Mouse (Mus musculus) fat pad, adult 2 months (tissue): Measurements from ENCODE around the gene Npas2.

Experiments used
- DNase-seq: peaks from one replicate; pipeline ENCODE4 v3.0.0-alpha.2; 2011; ENCODE audit warnings: low read depth, low spot score; ENCODE audit errors: extremely low read depth

Gene Npas2

DNA sequence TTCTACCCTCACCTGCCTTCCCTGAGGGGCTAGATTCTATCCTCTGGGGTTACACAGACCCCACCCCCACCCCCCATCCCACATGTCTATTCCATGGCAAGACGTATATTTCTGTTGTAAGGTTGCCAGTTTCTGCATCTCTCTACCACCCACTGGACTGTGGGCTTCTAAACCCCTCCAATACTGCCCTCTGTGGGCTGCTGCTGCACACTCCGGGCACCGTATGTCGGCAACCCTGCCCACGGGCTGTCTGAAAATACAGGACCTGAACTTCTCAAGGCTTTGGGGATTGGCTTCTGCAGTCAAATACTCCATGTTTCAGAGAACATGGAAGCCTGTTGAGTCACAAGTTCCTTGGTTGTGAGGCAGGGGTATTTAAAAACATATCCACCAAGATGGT lies 17.4 kb downstream of the Npas2 start:
- no peak for DNase-seq

DNA sequence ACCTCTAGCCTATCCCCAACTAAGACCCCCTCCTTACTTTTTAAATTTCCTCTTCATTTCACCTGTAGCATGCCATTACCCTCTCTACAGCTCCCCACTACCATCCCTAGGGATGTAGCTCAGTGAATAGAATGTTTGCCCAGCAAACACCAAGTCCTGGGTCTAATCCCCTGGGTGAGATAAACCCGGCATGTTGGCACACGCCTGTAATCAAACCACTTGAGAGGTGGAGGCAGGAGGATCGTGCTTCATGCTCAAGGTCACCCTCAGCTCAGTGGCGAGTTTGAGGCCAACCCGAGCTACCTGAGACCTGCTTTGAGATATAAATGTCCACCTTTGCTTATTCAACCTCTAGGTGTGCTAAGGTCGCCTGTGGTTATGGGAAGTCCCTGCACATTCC lies 19.5 kb downstream of the Npas2 start:
- DNase-seq: no peak

DNA sequence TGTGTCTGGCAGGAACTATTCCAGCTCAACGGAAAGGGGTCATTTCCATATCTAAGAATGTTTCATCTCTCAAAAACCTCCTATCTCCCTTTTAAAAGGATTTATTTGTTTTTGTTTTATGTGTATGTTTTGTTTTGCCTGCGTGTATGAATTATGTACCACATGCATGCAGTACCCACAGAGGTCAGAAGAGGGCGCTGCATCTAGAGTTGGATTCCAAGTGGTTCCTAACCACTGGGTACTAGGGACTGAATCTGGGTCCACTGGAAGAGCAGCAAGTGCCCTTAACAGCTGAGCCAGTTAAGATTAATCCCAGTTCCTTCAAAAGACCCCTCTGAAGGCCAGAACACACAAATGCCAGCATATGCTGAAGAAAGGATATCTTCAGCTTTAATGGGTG lies 24.1 kb downstream of the Npas2 start:
- DNase-seq: no peak

DNA sequence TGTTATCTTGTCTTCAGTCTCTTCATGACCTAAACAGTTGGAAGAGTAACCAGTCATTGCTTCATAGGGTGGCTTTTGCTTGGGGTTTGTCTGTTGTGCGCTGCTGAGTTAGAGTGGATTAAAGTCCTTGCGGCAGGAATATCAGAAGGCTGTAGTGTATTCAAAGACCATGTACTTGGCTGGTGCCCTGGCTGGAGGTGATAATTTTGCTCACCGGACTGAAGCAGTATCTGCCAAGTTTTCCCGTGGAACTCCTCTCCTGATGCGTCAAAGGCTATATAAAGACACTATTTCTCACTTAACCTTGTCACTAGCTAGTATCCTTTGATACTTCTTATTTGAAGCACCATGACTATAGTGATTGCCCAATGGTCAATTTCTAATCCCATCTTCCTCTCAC lies 34.9 kb downstream of the Npas2 start:
- no peak for DNase-seq

DNA sequence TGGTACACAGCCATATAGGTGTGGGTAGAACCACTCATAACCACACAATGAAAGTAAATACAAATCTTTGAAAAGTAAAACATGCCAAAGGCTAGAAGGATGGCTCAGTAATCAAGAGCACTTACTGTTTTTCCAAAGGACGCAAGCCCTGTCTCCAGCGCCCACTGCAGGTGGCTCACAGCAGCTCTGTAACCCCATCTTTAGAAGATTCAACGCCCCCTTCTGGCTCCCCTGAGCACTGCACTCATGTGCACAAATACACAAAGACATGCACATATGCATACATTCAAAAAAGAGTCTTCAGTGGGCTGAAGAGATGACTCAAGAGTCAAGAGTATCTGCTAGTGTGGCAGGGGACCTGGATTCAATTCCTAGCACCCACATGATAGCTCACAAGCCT lies 36.5 kb downstream of the Npas2 start:
- no peak for DNase-seq

DNA sequence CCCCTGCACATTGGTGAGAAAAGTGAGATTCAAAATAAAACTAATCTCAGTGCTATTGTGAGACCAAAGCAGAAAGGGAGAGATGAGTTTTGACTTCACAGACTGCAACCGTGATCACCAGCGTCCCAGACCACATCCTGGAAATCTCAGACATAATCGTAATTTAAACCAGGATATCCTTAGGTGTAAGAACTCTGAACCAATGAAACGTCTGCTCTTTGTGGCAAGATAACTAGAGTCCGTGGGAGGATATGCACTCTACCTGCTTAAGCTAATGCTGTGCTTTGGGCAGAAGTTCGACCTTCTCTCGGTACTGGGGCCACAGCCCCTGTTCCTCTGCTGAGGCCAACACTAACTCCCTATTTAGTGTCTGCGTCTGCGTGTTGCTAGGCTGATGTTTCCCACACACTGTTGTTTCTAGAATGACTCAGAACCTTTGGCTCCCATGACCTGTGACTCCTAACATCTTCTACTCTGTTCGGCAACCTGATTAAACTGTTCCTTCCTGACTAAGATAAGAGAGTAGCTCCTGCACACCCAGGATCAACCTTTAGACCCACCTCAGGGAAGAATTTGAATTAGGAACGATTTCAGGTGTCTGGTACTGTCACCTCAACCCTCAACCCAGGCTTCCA lies 41.4 kb downstream of the Npas2 start:
- no peak for DNase-seq

DNA sequence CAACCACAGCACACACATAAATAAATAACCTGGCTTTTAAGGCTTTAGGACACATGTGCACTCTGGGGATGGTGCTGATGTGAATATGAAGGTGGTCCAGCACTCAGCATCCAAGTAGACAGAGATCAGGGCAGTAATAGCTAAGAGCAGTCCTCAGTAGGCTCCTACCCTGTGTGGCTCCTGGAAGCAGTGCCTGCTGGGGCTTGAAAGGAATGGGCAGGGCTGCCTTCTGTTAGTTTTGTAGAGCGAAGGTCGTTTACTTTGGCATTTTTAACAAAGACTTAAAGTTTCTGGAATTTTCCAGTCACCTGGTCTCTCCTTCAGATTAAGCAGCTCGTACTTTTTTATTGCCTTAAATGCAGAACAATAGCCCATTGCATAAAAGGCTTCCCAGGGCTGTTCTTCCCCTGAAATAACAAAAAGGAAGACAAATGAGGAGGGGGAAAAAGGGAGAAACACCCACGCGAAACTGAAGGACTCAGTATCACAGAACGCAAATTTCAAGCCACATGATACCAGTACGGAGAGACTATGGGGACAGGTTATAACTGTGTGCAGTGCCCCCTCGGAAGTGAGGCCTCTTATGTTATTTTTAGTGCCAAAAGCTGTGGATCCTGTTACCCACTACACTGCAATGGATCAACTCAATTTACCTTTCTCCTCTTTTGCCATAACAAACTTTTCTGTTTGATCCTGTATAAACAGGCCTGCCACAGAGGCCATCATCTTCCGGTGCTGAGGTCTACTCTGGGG lies 44.1 kb downstream of the Npas2 start:
- peak; percentile 25 for DNase-seq

DNA sequence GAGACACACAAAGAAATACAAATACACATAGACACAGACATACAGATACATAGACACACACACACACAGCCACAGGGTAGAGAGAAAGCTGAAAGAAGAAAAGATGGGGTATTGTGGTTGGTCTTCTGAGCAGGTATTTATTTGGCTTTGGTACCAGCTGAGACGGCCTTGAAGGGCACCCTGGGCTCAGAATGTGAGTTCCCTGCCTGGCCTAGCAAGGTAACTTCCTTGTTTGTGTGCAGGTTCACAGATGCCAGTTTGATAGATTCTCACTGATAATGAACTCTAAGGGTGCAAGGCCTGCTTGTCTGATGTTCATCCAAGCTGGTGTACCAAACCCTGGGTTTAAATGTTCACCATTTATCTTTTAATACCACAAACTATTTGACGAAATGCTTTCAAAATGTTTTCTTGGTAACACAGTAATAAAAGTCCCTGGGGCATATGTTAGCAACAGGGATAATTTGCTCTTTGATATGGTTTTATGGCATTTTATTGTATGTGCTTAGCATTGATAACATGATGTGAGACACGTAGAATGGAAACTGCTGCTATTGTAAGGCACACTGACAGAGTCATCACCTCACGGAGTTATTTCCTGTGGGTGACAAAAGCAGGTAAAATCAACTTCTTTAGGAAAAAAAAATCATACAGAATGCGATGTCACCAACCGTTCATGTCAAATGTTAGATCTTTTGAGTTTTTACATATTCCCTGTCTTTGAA lies 47.5 kb downstream of the Npas2 start:
- DNase-seq: no peak

DNA sequence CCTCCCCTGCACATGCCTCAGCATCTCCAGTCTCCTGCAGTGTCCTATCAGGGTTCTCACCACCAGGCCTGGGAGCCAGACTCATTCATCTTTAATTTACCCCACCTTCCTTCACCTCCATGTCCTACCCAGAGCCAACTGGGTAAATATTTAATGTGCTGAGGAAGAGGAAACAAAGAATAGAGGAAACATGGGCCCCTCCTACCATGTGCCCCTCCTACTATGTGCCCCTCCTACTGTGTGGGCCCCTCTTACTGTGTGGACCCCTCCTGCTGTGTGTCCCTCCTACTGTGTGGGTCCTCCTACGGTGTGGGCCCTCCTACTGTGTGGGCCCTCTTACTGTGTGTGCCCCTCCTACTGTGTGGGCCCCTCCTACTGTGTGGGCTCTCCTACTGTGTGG lies 51.2 kb downstream of the Npas2 start:
- DNase-seq: no peak

DNA sequence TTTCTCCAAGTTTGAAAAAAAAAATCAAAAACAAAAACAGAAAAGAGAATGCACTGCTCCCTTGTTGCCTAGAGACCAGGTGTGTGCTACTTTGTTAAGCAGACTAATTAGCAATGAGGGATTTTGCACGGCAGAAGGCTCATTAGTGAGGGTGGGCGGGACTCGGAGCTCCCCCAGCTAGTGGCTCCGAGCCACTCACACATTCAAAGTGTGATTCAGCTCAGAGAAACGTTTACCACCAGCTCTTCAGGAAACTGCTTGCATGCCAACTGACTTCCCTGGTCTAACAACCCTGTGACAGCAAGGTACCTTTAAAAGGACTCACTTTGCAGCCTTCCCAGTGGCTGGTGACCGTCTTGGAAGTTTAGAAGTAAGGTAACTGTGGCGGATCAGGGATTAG lies 58.1 kb downstream of the Npas2 start:
- DNase-seq: no peak

DNA sequence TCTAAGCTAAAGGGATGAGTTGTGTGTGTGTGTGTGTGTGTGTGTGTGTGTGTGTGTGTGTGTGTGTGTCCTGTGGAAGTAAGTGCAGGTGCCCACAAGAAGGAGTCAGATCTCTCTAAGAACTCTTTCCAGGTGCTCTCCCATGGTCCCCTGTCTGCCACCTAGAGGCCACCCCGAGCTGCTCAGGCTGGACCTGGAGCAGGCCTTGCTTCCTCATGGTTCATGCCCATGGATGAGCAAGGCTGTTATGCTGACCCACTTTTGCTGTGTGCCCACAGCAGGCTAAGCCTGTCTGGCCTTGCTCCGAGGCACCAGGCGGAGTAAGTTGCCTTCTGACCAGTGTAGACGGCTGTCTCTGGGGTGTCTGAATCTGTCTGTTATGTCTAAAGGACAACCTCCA lies 60.2 kb downstream of the Npas2 start:
- DNase-seq: no peak

DNA sequence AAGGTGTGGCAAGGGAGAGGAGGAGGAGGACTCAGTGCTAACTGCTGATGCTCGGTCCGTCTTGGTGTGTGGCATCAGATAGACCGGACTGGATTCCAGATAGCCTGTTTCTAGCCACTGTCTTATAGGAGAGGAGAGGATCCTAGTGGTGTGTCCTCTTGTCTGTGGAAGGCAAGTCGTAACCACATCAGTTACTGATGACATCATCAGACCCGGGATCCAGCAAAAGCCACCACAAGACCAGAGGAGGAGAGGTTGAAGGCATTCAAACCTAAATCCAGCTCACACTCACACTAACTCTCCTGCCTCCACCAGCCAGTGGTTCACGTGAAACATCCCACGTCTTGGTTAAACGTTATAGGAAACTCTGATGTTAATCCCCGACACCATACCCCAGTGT lies 62.5 kb downstream of the Npas2 start:
- DNase-seq: no peak

DNA sequence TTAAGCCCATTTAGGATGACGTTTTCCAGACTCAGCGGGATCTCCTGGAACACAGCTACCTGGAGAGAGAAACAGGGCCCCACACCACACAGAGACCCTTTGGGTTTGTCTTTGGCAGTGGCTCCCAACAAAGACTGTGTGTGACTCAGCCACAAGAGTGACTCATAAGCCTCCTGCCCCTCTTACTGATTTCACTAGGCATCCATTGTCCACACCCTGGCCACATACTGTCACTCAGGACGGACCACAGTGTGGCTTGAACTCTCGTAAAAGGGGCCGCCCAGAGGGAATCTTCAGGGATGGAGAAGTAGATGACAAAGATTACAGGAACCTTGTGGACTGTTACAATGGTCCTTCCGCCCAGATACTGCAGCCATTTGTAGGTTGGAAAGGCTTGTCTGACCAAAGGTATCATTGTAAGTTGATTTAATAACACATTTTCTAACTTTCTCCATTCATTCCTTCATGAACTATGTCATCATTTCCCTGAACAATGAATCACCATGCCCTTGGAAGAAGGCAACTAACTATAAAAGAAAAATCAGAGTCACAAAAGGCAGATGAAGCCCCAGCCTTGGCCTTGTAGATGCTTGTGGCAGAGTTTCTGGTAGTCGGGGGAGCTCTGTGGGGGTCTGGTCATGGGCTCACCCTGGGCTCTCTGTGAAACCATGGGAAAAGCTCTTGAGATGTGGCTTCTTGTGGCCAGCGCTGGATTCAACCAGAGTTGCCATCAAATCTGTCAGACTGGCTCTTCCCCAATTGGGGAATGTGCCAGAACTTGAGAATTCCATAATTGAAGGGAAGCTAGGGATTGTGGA lies 63.2 kb downstream of the Npas2 start:
- DNase-seq: no peak

DNA sequence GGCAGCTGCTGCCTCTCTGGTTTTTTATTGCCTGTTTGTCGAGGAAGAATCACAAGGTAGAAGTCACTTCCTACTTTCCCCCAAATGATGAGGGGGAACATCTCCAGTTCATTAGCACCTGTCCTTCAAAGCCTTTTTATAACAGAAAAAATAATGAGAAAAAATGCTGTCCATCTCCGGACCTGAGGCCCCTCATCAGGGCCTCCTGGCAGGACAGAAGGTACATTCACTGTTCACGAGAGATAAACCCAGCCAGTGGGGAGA lies 63.7 kb downstream of the Npas2 start:
- no peak for DNase-seq

DNA sequence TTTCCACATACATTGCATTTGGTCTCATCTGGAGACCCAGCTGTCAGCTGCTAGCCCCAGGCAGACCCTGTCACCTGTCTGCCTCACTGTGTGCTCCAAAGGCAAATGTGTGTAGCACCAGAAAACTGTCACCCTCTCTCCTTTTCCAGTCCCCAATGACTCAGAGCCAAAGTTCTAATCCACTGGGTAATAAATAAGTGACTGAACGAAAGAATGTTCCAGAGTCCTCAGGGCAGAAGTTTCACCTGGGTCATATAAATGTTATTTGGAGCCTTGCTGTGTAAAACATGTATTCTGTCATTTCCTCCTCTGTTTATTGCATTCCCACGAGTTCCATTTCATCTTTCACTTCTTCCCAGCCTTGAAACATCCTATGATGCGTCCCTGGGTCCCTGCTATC lies 66.1 kb downstream of the Npas2 start:
- no peak for DNase-seq

DNA sequence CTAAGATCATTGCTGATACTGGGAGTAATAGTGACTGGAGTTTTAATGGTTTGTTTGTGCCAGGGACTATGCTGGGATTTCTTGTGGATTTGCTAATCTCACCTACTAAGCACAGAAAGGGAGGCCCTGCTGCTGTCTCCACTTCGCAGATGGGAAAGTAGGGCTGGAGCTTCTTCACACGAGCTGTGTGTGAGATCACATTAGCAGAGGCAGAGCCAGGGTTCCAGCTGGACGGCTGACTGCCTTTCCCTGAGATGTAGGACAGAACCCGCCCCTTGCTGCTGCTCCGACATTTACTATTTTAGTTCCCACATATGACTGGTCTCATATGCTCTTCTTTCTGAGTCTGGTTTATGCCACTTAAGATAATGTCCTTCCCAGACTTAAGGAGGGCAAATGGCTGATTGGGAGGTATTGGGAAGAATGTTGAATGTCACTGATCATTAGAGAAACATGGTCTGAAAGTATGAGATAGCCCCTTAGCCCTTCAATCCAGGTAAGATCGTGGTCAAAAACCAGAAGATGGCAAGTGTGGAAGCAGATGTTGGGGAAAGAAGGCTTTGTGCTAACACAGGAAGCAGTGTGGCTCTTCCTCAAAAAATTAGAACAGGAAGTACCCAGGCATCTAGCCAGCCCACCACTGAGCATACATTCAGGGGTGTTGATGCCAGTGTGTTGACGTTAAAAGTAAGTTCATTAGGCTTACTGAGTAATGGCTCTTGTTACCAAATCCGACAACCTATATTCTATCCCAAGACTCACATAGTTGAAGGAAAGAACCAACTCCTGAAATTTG lies 66.8 kb downstream of the Npas2 start:
- DNase-seq: no peak

DNA sequence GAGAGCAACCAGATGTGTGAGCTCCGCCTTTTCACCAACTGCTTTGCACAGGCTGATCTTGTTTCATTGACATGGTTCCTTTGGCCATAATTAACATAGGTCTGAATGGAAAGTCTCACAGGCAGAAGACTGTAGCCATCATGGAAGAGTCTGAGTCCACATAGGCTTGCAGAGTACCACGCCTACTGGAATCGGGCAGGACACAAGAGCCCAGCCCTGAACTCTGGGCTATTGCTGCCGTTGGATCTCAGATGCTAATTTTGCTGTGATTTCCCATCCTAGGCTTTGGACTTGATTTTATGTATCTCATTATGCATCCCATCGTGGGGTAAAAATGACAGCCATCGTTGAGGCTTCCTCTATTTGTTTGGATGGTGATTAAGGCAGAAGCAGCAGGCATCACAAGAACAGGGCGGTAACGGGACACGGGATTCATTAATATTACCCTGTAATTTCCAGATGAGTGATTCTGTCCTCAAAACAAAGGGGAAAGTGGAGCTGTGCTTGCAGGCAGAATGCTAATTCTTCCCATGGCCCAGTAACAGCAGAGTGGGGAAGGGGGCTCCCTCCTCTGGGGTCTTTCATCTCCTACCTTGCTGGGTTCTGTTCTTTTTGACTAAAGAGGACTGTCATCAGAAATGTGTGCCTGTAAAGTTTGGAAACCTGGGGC lies 73.4 kb downstream of the Npas2 start:
- no peak for DNase-seq

DNA sequence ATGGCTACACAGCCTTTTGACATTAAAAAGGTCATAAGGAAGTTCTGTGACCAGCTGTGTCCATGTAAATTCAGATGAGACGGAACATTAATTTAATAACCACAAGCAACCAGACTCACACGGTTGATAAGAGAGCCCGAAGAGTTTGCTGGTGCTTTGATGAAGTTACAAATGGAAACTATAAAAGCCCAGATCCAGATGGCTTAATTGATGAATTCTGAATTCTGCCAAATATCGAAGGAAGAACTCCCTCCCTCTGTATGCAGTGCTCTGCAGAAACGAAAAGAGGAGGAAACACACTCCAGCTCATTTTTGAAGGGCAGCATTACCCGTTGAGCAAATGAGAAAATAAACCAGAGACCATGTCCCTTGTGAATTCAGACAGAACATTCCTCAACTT lies 79.4 kb downstream of the Npas2 start:
- DNase-seq: no peak

DNA sequence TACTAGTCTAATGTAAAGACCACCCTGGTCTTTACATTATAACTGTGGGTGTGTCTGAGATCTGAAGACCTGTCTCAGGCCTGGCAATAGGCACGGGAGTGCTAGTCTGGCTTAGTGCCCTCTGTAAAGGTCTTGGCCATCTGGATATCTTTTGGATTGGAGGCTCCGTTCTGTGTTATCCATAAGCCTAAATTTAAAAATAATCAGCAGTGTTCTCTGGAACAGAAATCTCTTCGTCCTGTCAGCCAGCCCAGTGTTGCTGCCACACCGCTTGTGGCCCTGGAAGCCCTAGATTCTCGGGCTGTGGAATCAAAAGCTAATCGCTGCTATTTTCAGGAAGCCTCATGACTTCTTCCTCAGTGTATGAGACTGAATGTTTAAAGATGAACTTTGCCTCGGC lies 86.9 kb downstream of the Npas2 start:
- no peak for DNase-seq
